Mouse (Mus musculus) thymus, postnatal 0 days (tissue): ENCODE measurements around the gene Ptprj. TPM values are rescaled to one million over a fixed set of nuclear protein-coding genes. Genes with fewer than 3 reads are reported as not detected.
"Not testable (repeated sequence)": the region's sequence is repeated elsewhere in the genome, so short reads cannot be mapped to it uniquely, and the experiment has no call there.

Experiments
- DNase-seq: peaks from one replicate; pipeline ENCODE4 v3.0.0-alpha.2; 2015; ENCODE audit warnings: low spot score
- polyA plus RNA-seq: library from polyadenylated mRNA; unstranded; fragments of >200 nt; fragmentation: Nextera tagmentation; extraction: Ambion mirVana; gene quantifications from 2 replicates; pipeline ENCODE4 v1.2.1, GENCODE M21; 2015

Ptprj gene
- polyA plus RNA-seq, 1 experiment from 2014 or later, result 1.7 TPM

- no peak for DNase-seq
These were observed 2.8 kb downstream of the Ptprj start for GRCm38 (mm10) chr2:90577451-90578279.

GRCm38 (mm10) chr2:90576936-90577335 lies 3.5 kb downstream of the Ptprj start:
- DNase-seq, result no peak

- no peak for DNase-seq
These were observed 4.0 kb downstream of the Ptprj start for GRCm38 (mm10) chr2:90576411-90576810.

GRCm38 (mm10) chr2:90575713-90576112 lies 4.7 kb downstream of the Ptprj start:
- DNase-seq, result no peak

GRCm38 (mm10) chr2:90575116-90575515 lies 5.3 kb downstream of the Ptprj start:
- DNase-seq, result no peak

- no peak for DNase-seq
These were observed 5.9 kb downstream of the Ptprj start for GRCm38 (mm10) chr2:90574536-90574935.

- no peak for DNase-seq
These were observed 6.6 kb downstream of the Ptprj start for GRCm38 (mm10) chr2:90573640-90574526.

GRCm38 (mm10) chr2:90572126-90572525 lies 8.3 kb downstream of the Ptprj start:
- DNase-seq, result no peak

- not testable (repeated sequence) for DNase-seq
These were observed 9.0 kb downstream of the Ptprj start for GRCm38 (mm10) chr2:90571399-90571798.

- DNase-seq, result no peak
These were observed 9.6 kb downstream of the Ptprj start for GRCm38 (mm10) chr2:90570871-90571270.

- peak; percentile 80 for DNase-seq
These were observed 10.2 kb downstream of the Ptprj start for GRCm38 (mm10) chr2:90570216-90570615.

GRCm38 (mm10) chr2:90568961-90569481 lies 11.4 kb downstream of the Ptprj start:
- DNase-seq, result no peak

- no peak for DNase-seq
These were observed 12.4 kb downstream of the Ptprj start for GRCm38 (mm10) chr2:90568091-90568490.

GRCm38 (mm10) chr2:90566773-90567528 lies 13.5 kb downstream of the Ptprj start:
- DNase-seq, result no peak

GRCm38 (mm10) chr2:90566046-90566445 lies 14.4 kb downstream of the Ptprj start:
- no peak for DNase-seq

- DNase-seq, result no peak
These were observed 15.1 kb downstream of the Ptprj start for GRCm38 (mm10) chr2:90565192-90565929.

- DNase-seq, result no peak
These were observed 15.9 kb downstream of the Ptprj start for GRCm38 (mm10) chr2:90564552-90564951.

- DNase-seq, result no peak
These were observed 17.3 kb downstream of the Ptprj start for GRCm38 (mm10) chr2:90563171-90563570.

GRCm38 (mm10) chr2:90562126-90562670 lies 18.2 kb downstream of the Ptprj start:
- DNase-seq, result peak; percentile 41

GRCm38 (mm10) chr2:90560197-90560843 lies 20.1 kb downstream of the Ptprj start:
- DNase-seq, result no peak
